Mouse (Mus musculus) lung, postnatal 0 days (tissue): ENCODE measurements around the gene Psmd5. TPM values are rescaled to one million over a fixed set of nuclear protein-coding genes. Genes with fewer than 3 reads are reported as not detected.
A peak's percentile ranks its signal among the peaks of the same experiment; 100 is the strongest.

Experiments
- ATAC-seq: fragments of 200-750 bp; cut with Nextera tagmentation; 2 replicates; pipeline ENCODE4 v1.8.0; 2017; ENCODE audit warnings: moderate library complexity
- DNase-seq: peaks from one replicate; pipeline ENCODE4 v3.0.0-alpha.2; 2016; ENCODE audit warnings: low spot score
- H3K27ac ChIP-seq: fragments of 300-500 bp; sonication (generic); 2 replicates; pipeline ENCODE4 v1.5.1; 2014; ENCODE audit warnings: antibody characterized with exemption, mild to moderate bottlenecking, low read length, mixed read lengths
- H3K27me3 ChIP-seq: fragments of 300-500 bp; sonication (generic); replicated peaks from 2 replicates; pipeline ENCODE4 v1.6.1; 2014; ENCODE audit warnings: low read length, mixed read lengths; ENCODE audit not compliant: insufficient read depth
- H3K36me3 ChIP-seq: fragments of 300-500 bp; sonication (generic); 2 replicates; pipeline ENCODE4 v1.6.1; 2014; ENCODE audit warnings: low read length, mixed read lengths; ENCODE audit not compliant: insufficient read depth
- H3K4me1 ChIP-seq: fragments of 300-500 bp; sonication (generic); 2 replicates; pipeline ENCODE4 v1.6.1; 2014; ENCODE audit warnings: antibody characterized with exemption, low read depth, low read length, mixed read lengths; ENCODE audit not compliant: insufficient read depth
- H3K4me2 ChIP-seq: fragments of 300-500 bp; sonication (generic); replicated peaks from 2 replicates; pipeline ENCODE4 v1.6.1; 2014; ENCODE audit warnings: low read depth, mild to moderate bottlenecking, low read length, moderate library complexity, mixed read lengths
- H3K4me3 ChIP-seq: fragments of 300-500 bp; sonication (generic); 2 replicates; pipeline ENCODE4 v1.5.1; 2014; ENCODE audit warnings: low read depth, low read length
- H3K9ac ChIP-seq: fragments of 300-500 bp; sonication (generic); replicated peaks from 2 replicates; pipeline ENCODE4 v1.6.1; 2014; ENCODE audit warnings: low read depth, mild to moderate bottlenecking
- H3K9me3 ChIP-seq: fragments of 300-500 bp; sonication (generic); 2 replicates; pipeline ENCODE4 v1.6.1; 2016; ENCODE audit warnings: low read length, mixed read lengths
- CTCF ChIP-seq: IDR thresholded peaks from 2 replicates; pipeline ENCODE4 v1.5.1; 2016; ENCODE audit warnings: antibody characterized with exemption, mild to moderate bottlenecking
- EP300 ChIP-seq: IDR thresholded peaks from 2 replicates; pipeline ENCODE4 v1.6.1; 2016; ENCODE audit warnings: antibody characterized with exemption, mild to moderate bottlenecking, control low read depth
- WGBS: fragments of 180-500 bp; shearing (Covaris S2); extraction: QIAGEN DNeasy Blood & Tissue Kit; methylation state at CpG from one replicate; pipeline ENCODE4 v1.1.7; 2014; 5-methylcytosine and 5-hydroxymethylcytosine counted together
- polyA plus RNA-seq: library from polyadenylated mRNA; unstranded; fragments of >200 nt; fragmentation: Nextera tagmentation; extraction: Ambion mirVana; gene quantifications from 2 replicates; pipeline ENCODE4 v1.2.1, GENCODE M21; 2015

Gene Psmd5
- polyA plus RNA-seq, 1 experiment from 2014 or later = 64.7 TPM

DNA sequence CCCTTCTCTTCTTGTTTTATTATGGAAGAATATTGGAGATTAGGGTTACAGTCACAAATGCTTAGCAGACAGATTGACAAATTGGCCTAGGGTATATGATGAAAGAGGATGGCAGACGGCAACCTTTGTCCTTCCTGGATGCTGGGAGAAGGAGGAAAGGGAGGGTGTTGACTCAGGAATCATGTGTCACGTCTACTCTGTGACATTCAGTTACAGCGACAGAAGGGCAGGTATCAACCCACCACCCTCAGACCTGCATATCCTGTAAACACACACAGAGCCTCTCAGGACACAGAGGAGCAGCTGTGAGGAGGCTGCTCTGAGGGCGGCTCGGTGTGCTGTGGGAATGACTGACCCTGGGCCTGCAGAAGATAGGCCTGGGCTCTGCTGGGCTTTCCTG is 8.4 kb upstream of the Psmd5 start:
- no peak overlapping the region for H3K9ac ChIP-seq
- DNase-seq = no peak
- ATAC-seq = no peak
- H3K36me3 ChIP-seq = no peaks in the 10 kb centered on the region
- H3K9me3 ChIP-seq = no peaks in the 10 kb centered on the region
- H3K4me1 ChIP-seq = no peaks in the 10 kb centered on the region
- no peak overlapping the region for H3K4me3 ChIP-seq
- TF ChIP-seq EP300 (no peak), CTCF (no peak)
- no peaks in the 10 kb centered on the region for H3K27me3 ChIP-seq
- peak overlapping the region; percentile 40; the same call in 1 of the 2 replicates for H3K27ac ChIP-seq
- H3K4me2 ChIP-seq = no peak overlapping the region
- WGBS = 22% methylated on average over 5 of the region's 5 CpGs

DNA sequence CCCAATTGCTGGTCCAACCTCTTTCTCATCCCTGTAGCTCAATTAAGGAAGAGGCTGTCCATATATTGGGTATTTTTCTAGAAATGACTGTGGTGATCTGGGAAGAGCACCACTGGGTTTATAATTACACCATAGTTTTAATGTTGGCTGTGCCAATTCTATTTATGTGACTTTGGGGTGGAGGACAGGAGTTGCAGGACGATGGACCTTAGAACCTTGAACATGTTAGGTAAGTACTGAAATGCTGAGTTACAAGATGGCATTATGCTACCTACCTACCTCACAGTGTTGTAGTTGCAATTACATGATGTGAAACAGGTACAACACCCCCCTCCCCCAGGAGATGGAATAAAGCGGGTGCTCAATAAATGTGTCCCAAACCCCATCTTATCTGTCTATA is 8.0 kb upstream of the Psmd5 start:
- 84% methylated on average over 2 of the region's 2 CpGs for WGBS
- no peaks in the 10 kb centered on the region for H3K36me3 ChIP-seq
- H3K27ac ChIP-seq = no peak overlapping the region
- TF ChIP-seq EP300 (no peak), CTCF (no peak)
- no peaks in the 10 kb centered on the region for H3K4me1 ChIP-seq
- H3K9ac ChIP-seq = no peak overlapping the region
- H3K4me3 ChIP-seq = no peak overlapping the region
- H3K9me3 ChIP-seq = no peaks in the 10 kb centered on the region
- no peak for DNase-seq
- no peaks in the 10 kb centered on the region for H3K27me3 ChIP-seq
- ATAC-seq = no peak
- H3K4me2 ChIP-seq = no peak overlapping the region

DNA sequence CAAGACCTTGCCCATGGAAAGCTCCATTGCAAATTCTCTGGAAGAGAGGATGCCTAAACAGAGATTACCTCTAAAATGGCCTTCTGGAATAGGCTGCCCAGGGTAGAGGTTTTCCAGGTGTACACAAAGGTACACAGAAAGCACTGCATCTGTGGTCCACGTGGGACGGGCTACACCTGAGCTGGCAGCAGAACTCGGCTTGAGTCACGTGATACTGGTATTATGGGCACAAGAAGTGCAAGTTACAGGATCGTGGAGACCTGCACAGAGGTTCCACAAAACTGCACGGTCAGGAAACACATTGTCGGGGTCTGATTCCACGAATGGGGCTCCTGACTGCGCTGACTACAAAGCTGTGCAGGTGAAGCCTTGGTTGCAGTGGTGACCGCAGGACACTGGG is 5.3 kb upstream of the Psmd5 start:
- H3K9ac ChIP-seq = no peak overlapping the region
- TF ChIP-seq EP300 (no peak), CTCF (no peak)
- 85% methylated on average over 10 of the region's 10 CpGs for WGBS
- H3K4me3 ChIP-seq = no peak overlapping the region
- H3K9me3 ChIP-seq = no peaks in the 10 kb centered on the region
- no peaks in the 10 kb centered on the region for H3K27me3 ChIP-seq
- ATAC-seq (no peak), DNase-seq (no peak)
- no peaks in the 10 kb centered on the region for H3K36me3 ChIP-seq
- no peak overlapping the region for H3K27ac ChIP-seq
- H3K4me2 ChIP-seq = no peak overlapping the region
- H3K4me1 ChIP-seq = no peaks in the 10 kb centered on the region

DNA sequence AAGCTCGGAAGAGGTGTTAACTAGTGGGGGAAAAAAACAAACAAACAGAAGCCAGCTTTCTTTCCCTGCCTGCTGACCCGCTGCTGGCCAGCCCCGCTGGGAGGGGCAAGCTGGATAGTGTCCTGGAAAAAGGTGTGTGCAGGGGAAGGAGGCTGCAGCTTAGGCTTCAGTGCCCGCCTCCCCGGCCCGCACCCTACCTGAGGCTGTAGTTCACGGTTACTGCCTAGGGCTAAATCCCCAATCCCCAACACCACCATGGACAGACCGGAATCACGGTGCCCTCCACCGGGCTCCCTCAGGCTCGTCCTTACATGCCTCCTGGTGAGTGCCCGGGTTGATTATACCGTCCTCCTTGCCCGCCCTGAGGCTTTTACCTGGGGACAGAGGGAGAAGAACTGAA is 497 bp downstream of the Psmd5 start, which contains the start of gene Cutal:
Cutal (plus strand) TSS at position 126 of the 400 bp plus-strand sequence.
- 4% methylated on average over 14 of the region's 14 CpGs for WGBS
- peak within 1 kb of the TSS; percentile 36 for H3K4me3 ChIP-seq
- no peaks in the 10 kb centered on the region for H3K36me3 ChIP-seq
- H3K27ac ChIP-seq = peak within 1 kb of the TSS; percentile 82
- peak within 1 kb of the TSS; percentile 64 for H3K4me2 ChIP-seq
- peak; percentile 69 for DNase-seq
- H3K27me3 ChIP-seq = no peaks in the 10 kb centered on the region
- peak; percentile 21 for ATAC-seq
- no peaks in the 10 kb centered on the region for H3K9me3 ChIP-seq
- H3K4me1 ChIP-seq = peaks cover 6% of the 10 kb centered on the region; the same call in 1 of the 2 replicates
- no peak for TF ChIP-seq EP300
- no peak for TF ChIP-seq CTCF
- peak within 1 kb of the TSS; percentile 48; the same call in 1 of the 2 replicates for H3K9ac ChIP-seq

DNA sequence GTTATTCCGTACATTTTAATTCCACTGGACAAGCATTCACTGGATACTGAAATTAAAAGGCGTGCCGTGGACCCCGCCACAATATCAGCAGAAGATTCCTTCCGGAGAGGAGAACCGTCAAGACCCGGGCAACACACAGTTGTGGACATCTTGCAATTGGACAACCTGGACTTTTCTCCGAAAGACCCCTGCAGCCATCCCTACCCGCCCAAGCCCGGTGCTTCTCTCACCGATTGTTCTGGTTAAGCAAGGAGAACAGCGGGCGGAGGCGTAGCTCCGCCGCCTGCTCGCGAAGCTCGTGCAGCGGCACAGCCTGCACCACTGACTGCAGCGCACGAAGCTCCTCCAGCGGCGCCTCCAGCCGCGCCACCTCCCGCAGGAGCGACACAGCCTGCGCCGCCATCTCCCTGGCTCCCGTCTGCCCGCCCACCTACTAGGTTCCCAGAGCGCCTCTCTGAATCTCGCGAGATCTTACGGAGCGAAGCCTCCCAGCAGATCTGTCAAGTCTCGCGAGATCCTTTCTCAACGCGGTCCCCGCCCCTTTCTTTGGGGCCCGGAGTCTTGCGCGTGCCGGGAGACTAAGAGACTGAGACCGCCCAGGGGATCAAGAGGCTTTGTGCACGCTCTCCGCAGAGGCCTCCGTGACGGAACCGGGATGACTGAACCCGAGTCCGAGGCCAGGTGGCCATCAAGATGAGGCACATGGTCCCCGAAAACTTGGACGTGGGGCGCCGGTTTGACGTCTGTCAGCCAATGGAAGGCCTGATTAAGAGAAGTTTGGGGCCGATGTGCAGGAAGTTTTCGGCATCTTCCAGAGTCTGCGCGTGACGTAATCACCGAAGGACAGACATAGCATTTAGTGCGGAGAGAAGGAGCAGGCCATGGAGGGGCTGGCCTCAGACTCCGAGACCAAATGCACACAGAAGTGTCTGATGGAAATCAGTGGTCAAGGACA is 4.0 kb downstream of the Psmd5 start:
- TF ChIP-seq EP300 (peak; percentile 99), CTCF (no peak)
- no peaks in the 10 kb centered on the region for H3K9me3 ChIP-seq
- ATAC-seq = peak; percentile 97
- peak overlapping the region; percentile 76 for H3K9ac ChIP-seq
- WGBS = under 1% methylated on average over 67 of the region's 67 CpGs
- peak; percentile 100 for DNase-seq
- peak overlapping the region; percentile 79 for H3K4me2 ChIP-seq
- peak overlapping the region; percentile 96 for H3K27ac ChIP-seq
- peak overlapping the region; percentile 90 for H3K4me3 ChIP-seq
- peaks cover 6% of the 10 kb centered on the region; the same call in 1 of the 2 replicates for H3K4me1 ChIP-seq
- H3K27me3 ChIP-seq = no peaks in the 10 kb centered on the region
- H3K36me3 ChIP-seq = peaks cover under 1% of the 10 kb centered on the region; the same call in 1 of the 2 replicates

DNA sequence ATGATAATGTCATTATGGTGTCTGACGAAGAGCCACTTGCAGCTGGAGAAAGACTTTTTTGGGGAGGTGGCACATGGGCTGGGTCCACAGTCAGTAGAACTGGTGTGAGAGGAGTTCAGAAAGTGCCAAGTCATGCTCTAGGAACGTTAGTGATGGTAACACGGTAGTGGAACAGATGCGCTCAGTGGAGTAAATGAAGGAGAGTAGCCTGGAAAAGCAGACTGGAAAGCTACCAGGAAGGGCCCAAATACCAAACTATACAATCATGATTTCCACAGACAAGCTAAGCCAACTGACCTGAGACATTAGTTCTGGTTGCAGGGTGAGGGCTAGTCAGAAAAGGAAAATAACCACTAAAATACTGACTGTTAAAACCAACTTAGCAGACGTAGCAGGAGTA is 5.1 kb downstream of the Psmd5 start:
- 29% methylated on average over 5 of the region's 5 CpGs for WGBS
- H3K9ac ChIP-seq = peak overlapping the region; percentile 41; the same call in 1 of the 2 replicates
- peak overlapping the region; percentile 90; the same call in 1 of the 2 replicates for H3K4me3 ChIP-seq
- no peak for ATAC-seq
- DNase-seq = peak; percentile 39
- H3K27me3 ChIP-seq = no peaks in the 10 kb centered on the region
- no peak overlapping the region for H3K27ac ChIP-seq
- peaks cover 6% of the 10 kb centered on the region; the same call in 1 of the 2 replicates for H3K4me1 ChIP-seq
- peak overlapping the region; percentile 79 for H3K4me2 ChIP-seq
- TF ChIP-seq CTCF = no peak
- TF ChIP-seq EP300 = no peak
- H3K36me3 ChIP-seq = peaks cover 10% of the 10 kb centered on the region
- no peaks in the 10 kb centered on the region for H3K9me3 ChIP-seq
